Mouse (Mus musculus): Measurements from ENCODE around the gene P2rx7. TPM values are rescaled to one million over a fixed set of nuclear protein-coding genes. Genes with fewer than 3 reads are reported as not detected.

P2rx7 gene
- total RNA-seq, 2 experiments from 2014 or later, result 2.4 to 2.7 TPM

DNA sequence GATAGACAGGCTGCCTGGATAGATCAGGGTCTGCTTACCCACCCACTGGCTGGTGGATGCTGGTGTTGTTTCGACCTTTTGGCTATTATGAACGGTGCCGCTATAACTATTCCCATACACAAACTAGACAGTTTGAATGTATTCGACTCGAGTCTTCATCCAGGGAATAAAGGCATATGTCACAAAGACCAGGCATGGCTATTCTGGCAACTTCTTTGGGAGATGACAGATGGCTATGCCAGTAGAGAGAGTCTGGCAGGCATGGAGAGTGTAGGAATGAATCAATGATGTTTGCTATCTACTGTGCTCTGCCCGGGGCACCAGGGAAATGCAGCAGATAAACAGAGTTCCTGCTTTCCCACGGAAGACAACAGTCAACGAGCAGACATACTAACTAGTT, 36.2 kb downstream of the P2rx7 start:
- DNase-seq, result no peak
- intact Hi-C loops (cut with DNase I; ENCODE audit: low total_unique reads), result no loop called here

DNA sequence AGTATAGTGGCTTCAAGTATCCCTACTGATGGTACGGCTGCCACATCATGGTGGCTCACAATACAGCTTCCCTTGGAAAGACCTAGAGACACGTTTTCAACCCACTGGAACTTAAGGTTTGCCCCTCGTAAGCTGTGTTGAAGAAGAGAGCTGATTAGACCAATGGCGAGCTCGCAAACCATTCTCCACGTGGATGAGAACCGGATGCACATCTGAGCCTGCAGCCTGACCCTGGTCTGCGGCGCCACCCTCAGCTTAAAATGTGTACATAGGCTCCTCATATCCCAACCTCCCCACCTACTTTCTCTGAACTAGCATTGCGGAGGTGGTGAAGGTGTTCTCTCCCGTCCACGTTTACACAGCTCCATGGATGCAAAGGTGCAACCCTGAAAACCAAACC, 37.6 kb downstream of the P2rx7 start:
- DNase-seq, result no peak
- intact Hi-C loops (cut with DNase I; ENCODE audit: low total_unique reads), result no loop called here

DNA sequence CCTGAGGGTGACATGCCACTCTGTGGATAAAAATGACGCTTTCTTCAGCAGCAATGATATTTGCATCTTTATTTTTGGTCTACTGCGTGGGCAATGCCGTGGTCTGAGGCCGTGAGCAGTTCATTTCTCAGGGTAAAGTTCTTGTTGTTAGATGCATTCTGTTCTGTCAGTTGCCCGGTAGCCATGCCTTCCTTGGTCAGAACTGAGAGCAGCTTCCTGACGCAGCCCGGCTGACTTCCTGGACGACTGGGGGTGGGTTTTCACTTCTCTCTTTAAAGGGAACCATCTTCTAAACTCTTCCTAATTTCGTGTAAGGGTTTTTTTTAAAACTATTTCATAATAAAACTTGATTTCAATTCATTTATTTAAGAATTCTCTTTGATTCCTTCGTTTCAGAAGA, 40.2 kb downstream of the P2rx7 start:
- intact Hi-C loops (cut with DNase I; ENCODE audit: low total_unique reads), result no loop called here
- no peak for DNase-seq

DNA sequence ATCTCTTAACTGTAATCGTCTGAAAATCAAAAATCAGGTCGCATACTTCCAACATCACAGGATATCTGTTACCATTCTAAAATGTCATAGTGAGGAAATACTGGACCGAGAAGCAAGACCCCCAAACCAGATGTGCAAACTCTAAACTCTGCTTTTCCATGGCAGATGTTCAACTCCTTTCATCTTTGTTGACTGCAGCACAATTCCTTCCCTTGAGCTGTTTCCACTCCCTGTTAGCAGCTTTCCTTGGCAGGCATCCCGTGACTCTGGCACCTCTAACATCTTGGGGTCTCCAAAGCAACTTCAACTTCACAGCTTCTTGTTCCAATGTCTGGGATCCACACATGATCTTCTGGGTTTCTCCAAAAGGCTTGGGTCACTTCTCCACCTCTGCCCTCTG, 43.7 kb downstream of the P2rx7 start:
- intact Hi-C loops (cut with DNase I; ENCODE audit: low total_unique reads), result no loop called here
- DNase-seq, result no peak

DNA sequence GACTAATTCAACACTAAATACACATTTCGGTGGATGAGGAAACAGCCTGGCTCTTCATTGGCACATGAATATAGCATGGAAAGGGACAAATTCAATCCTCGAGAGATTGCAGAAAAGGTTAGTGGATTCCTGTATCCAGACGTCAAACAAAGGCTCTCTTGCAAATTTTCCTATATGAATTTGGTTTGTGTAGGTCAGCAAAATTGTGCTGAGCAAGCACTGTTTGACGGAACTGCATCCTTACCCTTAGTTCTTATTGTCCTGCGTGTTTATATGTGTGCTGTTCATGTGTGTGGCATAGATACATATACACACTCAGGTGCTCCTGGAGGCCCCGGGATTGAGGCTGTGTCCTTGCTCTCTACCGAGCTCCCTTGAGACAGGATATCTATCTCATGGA, 45.4 kb downstream of the P2rx7 start:
- DNase-seq, result no peak
- intact Hi-C loops (cut with DNase I; ENCODE audit: low total_unique reads), result no loop called here

DNA sequence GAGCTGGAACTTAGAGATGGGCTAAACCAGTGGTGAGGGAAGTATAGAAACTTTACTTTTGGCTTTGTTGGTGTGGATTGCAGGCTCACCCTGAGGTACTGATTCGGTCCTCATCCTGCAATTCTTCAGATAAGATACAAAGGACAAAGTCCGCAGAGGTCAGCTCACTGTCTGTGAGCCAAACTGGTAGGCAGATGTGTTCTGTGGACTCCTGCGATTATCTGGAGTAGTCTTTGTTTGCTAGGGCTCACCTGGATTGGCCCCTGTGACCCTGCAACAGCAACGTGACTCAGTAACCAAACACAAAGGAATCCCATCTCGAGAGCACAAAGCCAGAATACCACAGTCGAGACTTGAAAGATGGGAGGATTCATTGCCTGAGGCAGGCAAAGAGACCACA, 46.8 kb downstream of the P2rx7 start:
- DNase-seq, result no peak
- intact Hi-C loops (cut with DNase I; ENCODE audit: low total_unique reads), result no loop called here

DNA sequence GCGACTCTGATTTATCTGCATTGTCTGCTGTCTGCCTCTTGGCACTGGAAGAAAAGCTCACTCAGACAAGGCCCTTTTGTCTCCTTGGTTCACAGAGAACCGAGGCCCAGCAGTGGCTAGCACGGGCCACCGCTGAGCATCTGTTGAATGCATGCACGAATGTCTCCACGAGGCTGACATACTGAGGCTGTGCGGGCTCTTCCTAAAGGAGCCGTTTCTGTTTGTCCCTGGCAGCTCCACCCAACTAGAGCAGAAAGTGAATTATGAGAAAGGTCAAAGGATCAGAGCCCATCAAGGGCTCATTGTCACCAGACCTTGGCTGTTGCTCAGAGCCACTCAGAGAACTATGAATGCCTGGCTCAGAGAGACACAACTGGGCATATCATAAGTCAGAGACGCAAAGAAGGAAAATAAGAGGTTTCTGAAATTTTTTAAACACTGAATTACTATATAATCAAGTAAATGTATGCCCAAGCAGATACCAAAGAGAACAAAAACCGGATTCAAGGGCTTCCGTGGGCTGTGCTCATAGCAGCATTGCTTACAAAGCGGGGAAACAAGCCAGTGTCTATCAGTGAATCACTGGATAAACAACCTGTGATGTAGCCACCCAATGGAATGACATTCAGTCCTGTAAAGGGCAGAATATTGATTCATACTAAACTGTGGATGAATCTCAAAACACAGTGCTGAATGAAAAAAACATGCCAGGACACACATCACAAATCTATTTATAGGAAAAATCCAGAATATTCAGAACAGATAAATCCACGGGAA, 49.9 kb downstream of the P2rx7 start:
- DNase-seq, result no peak
- intact Hi-C loops (cut with DNase I; ENCODE audit: low total_unique reads), result no loop called here

DNA sequence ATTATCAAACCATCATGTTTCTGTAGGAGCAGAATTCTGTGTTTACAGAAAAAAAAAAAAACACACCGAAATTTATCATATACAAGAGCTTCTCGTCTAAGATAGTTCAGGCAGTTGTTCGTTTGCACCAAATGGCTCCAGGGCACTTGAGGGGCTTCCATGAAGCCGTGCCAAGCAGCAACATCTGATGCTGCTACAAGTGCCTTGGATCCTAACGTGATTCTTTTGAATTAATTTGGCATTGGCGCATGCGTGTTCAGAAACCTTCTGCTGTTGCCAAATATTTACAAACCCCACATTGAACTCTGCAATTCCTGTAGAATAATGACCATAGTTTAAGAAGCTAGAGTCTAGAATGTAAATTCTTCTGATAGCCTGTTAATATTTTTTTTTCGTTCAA, 51.8 kb downstream of the P2rx7 start:
- DNase-seq, result no peak
- intact Hi-C loops (cut with DNase I; ENCODE audit: low total_unique reads), result no loop called here

DNA sequence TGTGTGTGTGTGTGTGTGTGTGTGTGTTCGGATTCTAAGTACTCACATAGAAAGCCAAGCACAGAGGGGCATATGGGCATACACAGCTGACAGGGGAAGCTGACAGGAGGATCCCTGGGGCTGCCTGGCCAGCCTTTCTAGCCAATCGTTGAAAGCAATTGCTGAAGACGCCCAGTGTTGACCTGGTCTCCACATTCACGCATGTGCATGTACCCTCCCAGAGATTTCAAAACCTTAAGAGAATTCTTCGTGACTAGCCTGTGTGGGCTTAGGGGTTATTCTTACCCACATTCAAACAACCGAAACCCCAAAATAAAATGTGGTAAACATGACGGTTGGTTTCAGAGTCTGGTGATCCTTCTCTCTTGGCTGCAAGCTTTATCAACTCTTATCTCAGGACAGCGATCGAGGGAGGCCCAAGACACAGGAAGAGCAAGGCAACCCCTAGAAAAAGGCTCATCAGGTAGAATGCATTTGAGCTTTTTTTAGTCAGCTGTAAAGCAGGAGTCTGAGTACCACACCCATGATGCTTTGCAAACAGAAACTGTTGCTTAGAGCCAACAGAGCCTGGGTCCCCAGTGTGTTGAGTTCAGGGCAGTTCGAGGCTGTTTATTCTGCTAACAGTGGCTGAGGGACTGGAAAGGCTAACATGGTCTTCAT, 54.5 kb downstream of the P2rx7 start:
- no peak for DNase-seq
- intact Hi-C loops (cut with DNase I; ENCODE audit: low total_unique reads), result no loop called here

DNA sequence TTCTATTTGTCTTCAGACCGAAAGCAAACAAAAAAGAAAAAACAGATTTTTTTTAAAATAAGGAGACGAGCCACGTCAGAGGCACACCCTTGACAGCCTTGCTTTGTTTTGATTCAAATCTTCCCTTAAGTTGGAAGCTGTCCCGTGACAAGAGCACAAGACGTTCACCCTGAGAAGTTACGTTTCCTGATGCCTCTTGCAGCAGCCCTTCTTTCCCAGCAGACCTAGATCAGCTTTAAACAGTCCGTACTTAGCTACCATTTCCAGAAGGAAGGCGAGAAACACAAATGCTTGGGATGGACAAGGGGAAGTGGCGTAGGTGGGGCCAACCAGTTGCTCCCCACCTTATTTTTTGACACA, 55.0 kb downstream of the P2rx7 start:
- no peak for DNase-seq
- intact Hi-C loops (cut with DNase I; ENCODE audit: low total_unique reads), result no loop called here

DNA sequence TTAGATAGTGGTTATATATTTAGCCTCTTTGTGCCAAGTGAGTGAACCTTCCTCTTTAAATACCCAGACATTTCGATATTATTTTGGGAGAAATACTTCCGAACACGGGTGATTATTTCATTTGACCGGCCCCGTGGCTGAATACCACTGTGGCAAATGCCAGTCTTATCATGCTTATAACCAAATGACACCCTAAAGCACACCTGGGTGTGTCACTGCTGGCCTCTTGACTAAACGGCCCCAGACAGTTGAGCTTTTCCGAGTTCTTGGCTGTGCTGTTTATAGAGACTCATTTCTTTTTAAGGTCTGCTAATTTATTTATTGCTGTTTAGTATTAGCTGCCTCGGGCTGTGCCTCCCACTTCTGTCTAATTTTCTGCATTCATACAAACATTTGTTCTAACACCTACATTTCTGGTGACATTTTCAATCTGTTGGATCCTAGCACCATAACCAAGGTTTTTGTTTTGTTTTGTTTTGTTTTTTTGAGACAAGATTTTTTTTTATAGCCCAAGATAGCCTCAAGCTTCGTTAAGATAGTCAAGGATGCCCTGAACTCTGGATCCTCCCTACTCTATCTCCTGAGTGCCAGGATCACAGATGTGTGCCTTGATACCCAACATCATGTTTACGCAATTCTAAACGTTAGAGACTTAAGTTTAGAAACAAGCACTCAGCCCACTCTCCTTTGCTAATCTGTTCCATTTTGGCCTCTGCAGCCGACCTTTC, 56.6 kb downstream of the P2rx7 start:
- intact Hi-C loops (cut with DNase I; ENCODE audit: low total_unique reads), result no loop called here
- DNase-seq, result no peak

DNA sequence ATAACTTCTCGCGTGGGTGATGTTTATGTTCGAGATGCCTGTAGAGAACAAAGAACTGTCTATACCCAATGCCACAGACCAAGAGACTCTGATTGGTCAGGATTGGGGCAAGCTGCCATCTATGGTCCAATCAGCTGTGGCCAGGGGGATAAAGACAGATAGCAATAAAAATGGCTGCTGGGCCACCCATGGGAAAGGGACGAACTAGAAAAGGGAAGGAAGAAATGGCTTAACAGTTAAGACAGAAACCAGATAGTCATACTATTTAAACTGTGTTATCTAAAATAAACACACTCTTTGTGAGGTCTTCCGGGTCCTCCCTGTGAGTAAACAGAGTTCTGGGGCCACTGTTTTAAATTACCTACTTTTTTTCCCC, 57.1 kb downstream of the P2rx7 start:
- no peak for DNase-seq
- intact Hi-C loops (cut with DNase I; ENCODE audit: low total_unique reads), result no loop called here

DNA sequence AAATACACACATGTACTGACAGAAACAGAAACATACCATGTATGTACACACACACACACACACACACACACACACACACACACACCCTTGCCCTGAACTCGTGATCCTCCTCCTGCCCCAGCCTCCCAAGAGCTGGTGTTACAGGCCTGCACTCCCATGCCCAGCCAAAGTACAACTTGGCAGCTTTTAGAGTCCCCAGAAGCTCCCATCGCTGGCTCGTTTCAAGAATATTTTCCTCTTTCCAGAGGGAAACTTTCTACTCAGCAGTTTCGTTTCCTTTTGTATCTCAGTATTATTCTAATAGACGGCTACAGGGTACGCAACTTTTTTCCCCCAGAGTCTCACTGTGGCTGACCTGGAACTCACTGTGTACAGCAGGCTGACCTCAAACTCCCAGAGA, 58.4 kb downstream of the P2rx7 start:
- no peak for DNase-seq
- intact Hi-C loops (cut with DNase I; ENCODE audit: low total_unique reads), result no loop called here

DNA sequence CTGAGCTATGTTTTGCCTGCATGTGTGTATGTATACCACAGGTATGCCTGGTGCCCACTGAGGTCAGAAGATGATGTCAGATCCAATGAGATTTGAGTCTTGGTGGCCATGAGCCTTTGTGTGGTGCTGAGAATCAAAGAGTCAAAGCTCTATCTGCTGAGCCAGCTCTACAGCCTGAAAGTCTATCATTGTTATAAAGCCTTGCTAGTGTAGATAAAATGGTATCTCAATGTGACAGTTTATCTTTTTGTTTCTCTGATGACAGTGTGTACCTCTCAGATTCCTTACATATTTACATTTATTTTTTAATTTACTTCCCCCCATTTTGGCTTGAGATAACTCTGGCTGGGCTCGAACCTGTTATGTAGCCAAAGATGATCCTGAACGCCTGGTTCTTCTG, 59.9 kb downstream of the P2rx7 start:
- intact Hi-C loops (cut with DNase I; ENCODE audit: low total_unique reads), result no loop called here
- no peak for DNase-seq

DNA sequence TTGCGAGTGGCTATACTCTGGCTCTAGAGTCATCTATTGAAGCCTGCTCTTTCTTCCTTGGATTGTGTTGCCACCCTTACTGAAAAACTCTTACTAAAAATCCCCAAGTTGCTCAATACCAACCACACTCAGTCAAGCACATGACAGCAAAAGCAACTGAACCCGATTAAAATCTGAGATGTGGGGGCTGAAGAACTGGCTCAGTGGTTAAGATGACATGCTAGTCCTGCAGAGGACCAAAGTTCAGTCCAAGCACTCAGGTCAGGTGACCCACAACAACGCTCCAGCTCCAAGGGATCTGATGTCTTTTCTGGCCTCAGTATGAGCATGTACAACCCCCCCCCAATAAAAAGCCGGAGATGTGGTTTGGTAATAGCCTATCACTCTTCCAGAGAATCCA, 60.9 kb downstream of the P2rx7 start:
- intact Hi-C loops (cut with DNase I; ENCODE audit: low total_unique reads), result no loop called here
- no peak for DNase-seq

DNA sequence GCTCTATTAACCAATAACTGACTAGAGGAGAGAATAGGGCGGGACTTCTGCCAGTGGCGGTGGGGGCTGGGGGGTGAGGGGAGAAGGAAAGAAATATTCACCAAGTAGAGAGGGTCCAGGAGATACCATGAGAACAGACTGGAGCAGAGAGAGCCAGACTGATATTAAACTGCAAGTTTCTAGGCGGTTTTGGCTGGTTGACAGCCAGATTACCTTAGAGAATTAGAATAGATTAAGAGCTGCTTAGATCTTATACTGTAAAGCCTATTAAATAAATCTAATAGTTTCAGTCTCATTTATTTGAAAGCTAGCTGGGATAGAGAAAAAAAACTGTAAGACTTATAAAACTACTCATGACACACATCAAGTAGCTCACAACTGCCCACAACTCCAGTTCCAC, 61.5 kb downstream of the P2rx7 start:
- intact Hi-C loops (cut with DNase I; ENCODE audit: low total_unique reads), result no loop called here
- no peak for DNase-seq

DNA sequence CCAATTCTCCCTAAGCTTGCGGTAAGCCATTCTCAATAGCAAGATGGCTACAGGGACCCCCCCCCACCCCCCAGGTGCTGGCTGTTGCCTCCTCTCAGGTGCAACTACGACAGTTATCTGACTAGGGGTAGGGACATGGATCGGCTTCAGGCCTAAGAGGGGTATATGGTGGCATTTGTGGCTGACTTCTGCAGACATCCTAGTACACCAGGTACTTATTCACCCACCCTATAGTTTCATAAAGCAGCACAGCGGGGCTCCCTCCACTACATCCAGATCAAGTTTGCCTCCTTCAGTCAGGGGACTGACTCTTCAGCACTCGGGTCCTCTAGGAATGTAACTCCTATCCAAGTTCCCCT, 63.2 kb downstream of the P2rx7 start:
- DNase-seq, result no peak
- intact Hi-C loops (cut with DNase I; ENCODE audit: low total_unique reads), result no loop called here

DNA sequence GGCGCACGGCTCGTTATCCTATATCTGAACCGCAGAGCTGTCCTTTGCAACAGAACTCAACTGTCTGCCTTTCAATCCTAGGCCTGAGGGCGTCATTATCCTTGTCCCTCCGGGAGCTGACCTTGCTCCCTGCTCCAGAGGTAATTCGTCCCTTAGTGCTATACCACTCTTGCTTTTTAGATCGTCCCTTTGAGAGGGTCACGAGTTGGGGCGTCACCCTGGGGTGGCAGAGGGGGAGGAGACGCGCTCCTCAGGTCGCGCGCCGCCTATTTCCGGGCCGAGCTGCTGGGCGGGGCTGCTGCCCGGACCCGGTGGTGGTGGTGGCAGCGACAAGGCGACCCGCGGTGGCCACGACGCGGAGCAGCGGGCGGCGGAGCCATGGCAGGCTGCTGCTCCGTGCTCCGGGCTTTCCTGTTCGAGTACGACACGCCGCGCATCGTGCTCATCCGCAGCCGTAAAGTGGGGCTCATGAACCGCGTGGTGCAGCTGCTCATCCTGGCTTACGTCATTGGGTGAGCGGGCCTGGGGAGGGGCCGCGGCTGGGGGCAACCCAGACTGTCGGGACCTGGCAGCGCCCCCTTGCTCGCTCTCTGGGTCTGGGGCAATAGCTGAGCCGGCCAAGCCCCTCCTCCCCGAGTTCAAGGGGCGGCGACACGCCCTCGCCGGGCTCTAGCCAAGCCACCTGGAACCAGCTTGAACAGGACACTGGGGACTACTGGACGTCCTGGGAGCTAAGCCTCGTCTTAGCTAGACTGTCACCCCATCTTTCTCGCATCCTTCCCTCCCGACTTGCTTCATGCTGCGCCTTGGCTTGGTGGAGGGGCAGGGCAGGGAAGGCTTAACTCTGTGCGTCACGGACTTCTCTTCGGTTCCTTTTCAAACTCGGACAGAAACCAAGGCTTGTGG, 63.8 kb downstream of the P2rx7 start, which contains the start of gene P2rx4:
P2rx4 (plus strand) TSS at position 269 of the 906 bp plus-strand sequence.
- DNase-seq, result peak; percentile 81
- intact Hi-C loops (cut with DNase I; ENCODE audit: low total_unique reads), result no loop called here

DNA sequence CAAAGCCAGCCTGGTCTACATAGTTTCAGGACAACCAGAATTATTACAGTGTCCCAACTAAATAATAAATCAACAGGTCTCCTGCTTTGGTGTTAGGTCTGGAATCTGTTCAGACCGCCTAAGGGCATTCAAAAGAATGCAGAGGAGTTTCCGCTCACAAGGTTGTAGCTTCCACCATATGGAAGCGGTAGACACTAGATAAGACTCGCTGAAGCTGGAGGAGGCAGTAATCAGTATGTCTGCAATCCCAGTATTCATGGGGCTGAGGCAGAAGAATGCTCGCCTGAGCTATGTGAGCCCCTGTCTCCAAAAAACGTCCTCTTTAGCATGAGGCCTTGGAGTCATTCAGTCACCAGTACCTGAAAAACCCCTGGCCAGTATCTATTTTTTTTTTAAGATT, 65.1 kb downstream of the P2rx7 start:
- DNase-seq, result no peak
- intact Hi-C loops (cut with DNase I; ENCODE audit: low total_unique reads), result no loop called here

DNA sequence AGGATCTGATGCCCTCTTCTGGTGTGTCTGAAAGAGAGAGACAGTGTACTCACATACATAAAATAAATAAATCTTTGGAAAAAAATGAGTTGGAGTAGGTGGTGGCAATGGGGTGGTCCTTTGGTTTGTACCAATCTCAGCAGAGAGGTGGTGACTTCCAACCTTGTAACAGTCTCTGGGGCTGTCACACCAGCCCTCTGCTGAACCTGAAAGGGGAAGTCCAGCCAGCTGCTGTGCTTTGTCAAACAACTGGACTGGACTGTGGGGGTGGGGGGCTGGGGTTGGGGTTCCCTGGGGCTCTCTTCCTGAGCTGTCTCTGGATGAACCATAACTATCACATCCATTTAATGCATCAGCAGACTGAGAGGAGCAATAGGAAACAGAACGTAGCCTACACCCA, 72.0 kb downstream of the P2rx7 start:
- intact Hi-C loops (cut with DNase I; ENCODE audit: low total_unique reads), result no loop called here
- DNase-seq, result no peak

All from gastrocnemius, postnatal 14 days (tissue).